Mouse (Mus musculus) lung, embryonic 15.5 days (tissue): ENCODE results near the gene Mcf2l. TPM values are rescaled to one million over a fixed set of nuclear protein-coding genes. Genes with fewer than 3 reads are reported as not detected.

ENCODE experiments used
- ATAC-seq: fragments of 200-750 bp; cut with Nextera tagmentation; 2 replicates; pipeline ENCODE4 v1.8.0; 2017; ENCODE audit warnings: moderate number of reproducible peaks, borderline replicate concordance; ENCODE audit not compliant: low FRiP score, low TSS enrichment; ENCODE audit errors: extremely low read depth
- H3K27ac ChIP-seq: fragments of 300-500 bp; sonication (generic); 2 replicates; pipeline ENCODE4 v1.5.1; 2015; ENCODE audit warnings: moderate library complexity, mild to moderate bottlenecking, inconsistent platforms
- H3K27me3 ChIP-seq: fragments of 300-500 bp; sonication (generic); 2 replicates; pipeline ENCODE4 v1.6.1; 2015; ENCODE audit warnings: inconsistent platforms
- H3K36me3 ChIP-seq: fragments of 300-500 bp; sonication (generic); 2 replicates; pipeline ENCODE4 v1.6.1; 2015; ENCODE audit warnings: inconsistent platforms
- H3K4me1 ChIP-seq: fragments of 300-500 bp; sonication (generic); 2 replicates; pipeline ENCODE4 v1.6.1; 2015; ENCODE audit warnings: inconsistent platforms
- H3K4me2 ChIP-seq: fragments of 300-500 bp; sonication (generic); 2 replicates; pipeline ENCODE4 v1.6.1; 2015; ENCODE audit warnings: inconsistent platforms, mild to moderate bottlenecking, moderate library complexity
- H3K4me3 ChIP-seq: fragments of 300-500 bp; sonication (generic); 2 replicates; pipeline ENCODE4 v1.5.1; 2015; ENCODE audit warnings: mild to moderate bottlenecking, inconsistent platforms
- H3K9ac ChIP-seq: fragments of 300-500 bp; sonication (generic); 2 replicates; pipeline ENCODE4 v1.6.1; 2015; ENCODE audit warnings: inconsistent platforms
- H3K9me3 ChIP-seq: fragments of 300-500 bp; sonication (generic); 2 replicates; pipeline ENCODE4 v1.6.1; 2016; ENCODE audit warnings: inconsistent platforms
- WGBS: fragments of 180-500 bp; shearing (Covaris S2); methylation state at CpG from one replicate; pipeline ENCODE4 v1.1.7; 2015; 5-methylcytosine and 5-hydroxymethylcytosine counted together
- microRNA-seq: library from miRNA; unstranded; fragments of <30 nt; microRNA quantifications from one replicate; pipeline ENCODE4, GENCODE M21; 2016
- polyA plus RNA-seq: library from polyadenylated mRNA; unstranded; fragments of >200 nt; fragmentation: Nextera tagmentation; extraction: Ambion mirVana; gene quantifications from 2 replicates; pipeline ENCODE4 v1.2.1, GENCODE M21; 2015

The Mcf2l gene
- polyA plus RNA-seq, 1 experiment from 2014 or later, result 12.0 TPM

- Histone ChIP-seq H3K4me2 (no peak overlapping the region), H3K9ac (no peak overlapping the region), H3K9me3 (no peaks in the 10 kb centered on the region), H3K27ac (no peak overlapping the region), H3K36me3 (no peaks in the 10 kb centered on the region), H3K27me3 (no peaks in the 10 kb centered on the region), H3K4me1 (no peaks in the 10 kb centered on the region), H3K4me3 (no peak overlapping the region)
- ATAC-seq, result no peak
- 49% methylated on average over 16 of the region's 16 CpGs for WGBS
Observed at GRCm38 (mm10) chr8:13063112-13063511, 189.5 kb downstream of the Mcf2l start.

Small RNA genes within 50 kb of the gene (microRNA-seq; reads per million reads assigned to microRNA genes)
- not detected for gene Gm38671

Other genes with a start within 250 kb of the Mcf2l start
- gene Tubgcp3, start 201.6 kb upstream of the Mcf2l start, polyA plus RNA-seq, result 42.7 and 45.6 TPM in 2 replicates
- gene Atp11a, start 116.8 kb upstream of the Mcf2l start, polyA plus RNA-seq, result 16.8 and 21.8 TPM in 2 replicates
- 0.19 and 0.32 TPM in 2 replicates for gene F7, start 152.2 kb downstream of the Mcf2l start, polyA plus RNA-seq
- gene F10, start 163.5 kb downstream of the Mcf2l start, polyA plus RNA-seq, result 1.3 and 2.4 TPM in 2 replicates
- 0.42 and 0.46 TPM in 2 replicates for gene Proz, start 187.1 kb downstream of the Mcf2l start, polyA plus RNA-seq
- 38.3 and 40.6 TPM in 2 replicates for gene Pcid2, start 231.7 kb downstream of the Mcf2l start, polyA plus RNA-seq
- 94.8 and 97.4 TPM in 2 replicates for gene Cul4a, start 231.8 kb downstream of the Mcf2l start, polyA plus RNA-seq